Mouse (Mus musculus) hindbrain, embryonic 14.5 days (tissue): ENCODE measurements around the gene Trim37. TPM values are rescaled to one million over a fixed set of nuclear protein-coding genes. Genes with fewer than 3 reads are reported as not detected.
A peak's percentile ranks its signal among the peaks of the same experiment; 100 is the strongest.
"Not testable (repeated sequence)": the region's sequence is repeated elsewhere in the genome, so short reads cannot be mapped to it uniquely, and the experiment has no call there.

Source experiments
- ATAC-seq: fragments of 200-750 bp; cut with Nextera tagmentation; 2 replicates; pipeline ENCODE4 v1.8.0; 2017; ENCODE audit warnings: moderate number of reproducible peaks, mild to moderate bottlenecking, moderate TSS enrichment, moderate library complexity; ENCODE audit not compliant: low FRiP score
- DNase-seq: peaks from one replicate; pipeline ENCODE4 v3.0.0-alpha.2; 2015; ENCODE audit warnings: low spot score
- H3K27ac ChIP-seq: fragments of 300-500 bp; sonication (generic); 2 replicates; pipeline ENCODE4 v1.5.1; 2014; ENCODE audit warnings: mild to moderate bottlenecking, moderate library complexity
- H3K27me3 ChIP-seq: fragments of 300-500 bp; sonication (generic); 2 replicates; pipeline ENCODE4 v1.6.1; 2014; ENCODE audit warnings: mild to moderate bottlenecking, low read length, mixed read lengths; ENCODE audit not compliant: control insufficient read depth, insufficient read depth
- H3K36me3 ChIP-seq: fragments of 300-500 bp; sonication (generic); replicated peaks from 2 replicates; pipeline ENCODE4 v1.6.1; 2014; ENCODE audit not compliant: control insufficient read depth, insufficient read depth
- H3K4me1 ChIP-seq: fragments of 300-500 bp; sonication (generic); replicated peaks from 2 replicates; pipeline ENCODE4 v1.6.1; 2014; ENCODE audit warnings: antibody characterized with exemption, low read length, mixed read lengths; ENCODE audit not compliant: control insufficient read depth, insufficient read depth
- H3K4me2 ChIP-seq: fragments of 300-500 bp; sonication (generic); replicated peaks from 2 replicates; pipeline ENCODE4 v1.6.1; 2014; ENCODE audit warnings: mild to moderate bottlenecking, moderate library complexity
- H3K4me3 ChIP-seq: fragments of 300-500 bp; sonication (generic); replicated peaks from 2 replicates; pipeline ENCODE4 v1.5.1; 2014; ENCODE audit warnings: mild to moderate bottlenecking, low read length
- H3K9ac ChIP-seq: fragments of 300-500 bp; sonication (generic); 2 replicates; pipeline ENCODE4 v1.6.1; 2014
- H3K9me3 ChIP-seq: fragments of 300-500 bp; sonication (generic); 2 replicates; pipeline ENCODE4 v1.6.1; 2016; ENCODE audit warnings: low read length; ENCODE audit not compliant: control insufficient read depth
- WGBS: fragments of 180-500 bp; shearing (Covaris S2); extraction: QIAGEN DNeasy Blood & Tissue Kit; methylation state at CpG from one replicate; pipeline ENCODE4 v1.1.7; 2014; 5-methylcytosine and 5-hydroxymethylcytosine counted together
- microRNA counts: library from miRNA; unstranded; fragments of <30 nt; microRNA quantifications from one replicate; lab custom pipeline; 2016
- microRNA-seq: library from miRNA; unstranded; fragments of <30 nt; microRNA quantifications from one replicate; pipeline ENCODE4, GENCODE M21; 2016
- polyA plus RNA-seq: library from polyadenylated mRNA; unstranded; fragments of >200 nt; fragmentation: Nextera tagmentation; extraction: Ambion mirVana; gene quantifications from 2 replicates; pipeline ENCODE4 v1.2.1, GENCODE M21; 2014

Trim37 gene
- polyA plus RNA-seq, 1 experiment from 2014 or later = 104 TPM

- H3K36me3 ChIP-seq = no peaks in the 10 kb centered on the region
- no peak overlapping the region for H3K9ac ChIP-seq
- ATAC-seq (no peak), DNase-seq (no peak)
- no peaks in the 10 kb centered on the region for H3K9me3 ChIP-seq
- WGBS = 94% methylated on average over 5 of the region's 5 CpGs
- H3K4me1 ChIP-seq = peaks cover 4% of the 10 kb centered on the region; the same call in 1 of the 2 replicates
- H3K27ac ChIP-seq = no peak overlapping the region
- H3K27me3 ChIP-seq = no peaks in the 10 kb centered on the region
- H3K4me3 ChIP-seq = no peak overlapping the region
- no peak overlapping the region for H3K4me2 ChIP-seq
Measured at GRCm38 (mm10) chr11:87257282-87257681, 130.4 kb downstream of the Trim37 start.

- Histone ChIP-seq H3K9ac (no peak overlapping the region), H3K4me1 (peaks cover 10% of the 10 kb centered on the region), H3K4me2 (no peak overlapping the region), H3K27me3 (no peaks in the 10 kb centered on the region), H3K27ac (no peak overlapping the region), H3K4me3 (no peak overlapping the region), H3K9me3 (no peaks in the 10 kb centered on the region), H3K36me3 (no peaks in the 10 kb centered on the region)
- 88% methylated on average over 10 of the region's 10 CpGs for WGBS
- no peak for DNase-seq
- ATAC-seq = no peak
Measured at GRCm38 (mm10) chr11:87259792-87260191, 132.9 kb downstream of the Trim37 start.

- H3K4me1 ChIP-seq, DNase-seq, H3K9ac ChIP-seq, H3K36me3 ChIP-seq, H3K4me3 ChIP-seq, H3K4me2 ChIP-seq, H3K9me3 ChIP-seq, H3K27me3 ChIP-seq, ATAC-seq, H3K27ac ChIP-seq: not testable (repeated sequence)
- WGBS = 76% methylated on average over 4 of the region's 4 CpGs
Measured at GRCm38 (mm10) chr11:87261705-87262104, 134.8 kb downstream of the Trim37 start.

GRCm38 (mm10) chr11:87263946-87264345, 137.1 kb downstream of the Trim37 start:
- Histone ChIP-seq H3K9me3 (no peaks in the 10 kb centered on the region), H3K27me3 (no peaks in the 10 kb centered on the region), H3K36me3 (no peaks in the 10 kb centered on the region), H3K9ac (0 out of 2 replicates have a peak overlapping the region, but pooled peaks have one; percentile 19), H3K4me3 (no peak overlapping the region), H3K27ac (no peak overlapping the region), H3K4me1 (peaks cover 10% of the 10 kb centered on the region), H3K4me2 (no peak overlapping the region)
- no peak for ATAC-seq
- DNase-seq = no peak
- WGBS = 22% methylated on average over 7 of the region's 7 CpGs

- Histone ChIP-seq H3K27ac (no peak overlapping the region), H3K36me3 (no peaks in the 10 kb centered on the region), H3K27me3 (no peaks in the 10 kb centered on the region), H3K9me3 (no peaks in the 10 kb centered on the region), H3K4me2 (no peak overlapping the region), H3K9ac (no peak overlapping the region), H3K4me3 (no peak overlapping the region), H3K4me1 (peaks cover 20% of the 10 kb centered on the region)
- ATAC-seq (no peak), DNase-seq (no peak)
- 73% methylated on average over 4 of the region's 4 CpGs for WGBS
Measured at GRCm38 (mm10) chr11:87266246-87266645, 139.4 kb downstream of the Trim37 start.

- H3K4me3 ChIP-seq = no peak overlapping the region
- H3K4me2 ChIP-seq = no peak overlapping the region
- H3K36me3 ChIP-seq = no peaks in the 10 kb centered on the region
- no peak overlapping the region for H3K27ac ChIP-seq
- ATAC-seq = no peak
- 91% methylated on average over 2 of the region's 2 CpGs for WGBS
- no peaks in the 10 kb centered on the region for H3K27me3 ChIP-seq
- no peak overlapping the region for H3K9ac ChIP-seq
- DNase-seq = no peak
- H3K4me1 ChIP-seq = peaks cover 15% of the 10 kb centered on the region
- no peaks in the 10 kb centered on the region for H3K9me3 ChIP-seq
Measured at GRCm38 (mm10) chr11:87268803-87269202, 141.9 kb downstream of the Trim37 start.

MicroRNAs within 50 kb of the gene (microRNA counts, 519-probe panel; counts per million panel counts)
- microRNA mmu-miR-301a (lab: Ali Mortazavi, UCI) = 6,607 counts per million, percentile 88 among the panel's probes with 10 or more counts

Small RNA genes lying within 50 kb of the gene (microRNA-seq; reads per million reads assigned to microRNA genes)
- 2,601 reads per million, percentile 85 among the genes with 10 or more reads in this experiment for gene Mir301

Other genes with a start within 250 kb of the Trim37 start
- gene Ypel2, start 133.4 kb upstream of the Trim37 start, polyA plus RNA-seq = 3.2 and 3.9 TPM in 2 replicates
- 157 and 171 TPM in 2 replicates for gene Gdpd1, start 53.0 kb upstream of the Trim37 start, polyA plus RNA-seq
- gene Smg8, start 40.3 kb upstream of the Trim37 start, polyA plus RNA-seq = 22.5 and 23.1 TPM in 2 replicates
- 2.9 and 3.6 TPM in 2 replicates for gene Prr11, start 18.4 kb upstream of the Trim37 start, polyA plus RNA-seq
- gene Ska2, start 17.8 kb upstream of the Trim37 start, polyA plus RNA-seq = 37.8 and 39.4 TPM in 2 replicates
- 40.7 and 44.1 TPM in 2 replicates for gene Ppm1e, start 231.9 kb downstream of the Trim37 start, polyA plus RNA-seq